Comparison of ENCODE assay signal across 18 mouse cellular contexts in genomic region chr10:70689346-70689745, GRCm38 (mm10). TPM values are rescaled to one million over a fixed set of nuclear protein-coding genes. Genes with fewer than 3 reads are reported as not detected.
"Had no signal": no experiment of that assay in that cellular context is flagged by ENCODE, and none has a peak within 500 bp of the region (broad histone marks: within the 10 kb centered on the region; RNA-seq: fewer than 3 reads in every experiment).

No protein-coding gene starts in this region.

- H3K9me3 ChIP-seq: liver, embryonic 15.5 days; lung, embryonic 15.5 days; neural tube, embryonic 12.5 days; stomach, embryonic 15.5 days had no signal

- ATAC-seq: liver, postnatal 0 days; lung, postnatal 0 days had no signal

- DNase-seq: liver, postnatal 0 days; lung, postnatal 36 days; right cerebral cortex, postnatal 14 days; thymus, adult 2 months; thymus, postnatal 25 days; thymus, postnatal 4 days had no signal

- H3K4me2 ChIP-seq: liver, embryonic 15.5 days; lung, embryonic 15.5 days; midbrain, embryonic 12.5 days; neural tube, embryonic 12.5 days; stomach, embryonic 15.5 days had no signal

- H3K36me3 ChIP-seq: liver, embryonic 15.5 days; lung, embryonic 15.5 days; midbrain, embryonic 12.5 days; neural tube, embryonic 12.5 days; stomach, embryonic 15.5 days had no signal

- H3K27ac ChIP-seq: liver, embryonic 15.5 days; lung, embryonic 15.5 days; macrophage; midbrain, embryonic 12.5 days; neural tube, embryonic 12.5 days; stomach, embryonic 15.5 days; stomach, postnatal 0 days had no signal

- H3K27me3 ChIP-seq: liver, embryonic 15.5 days; lung, embryonic 15.5 days; megakaryocyte, embryonic 14.5 days; midbrain, embryonic 12.5 days; neural tube, embryonic 12.5 days; stomach, embryonic 15.5 days had no signal

- H3K4me3 ChIP-seq: liver, embryonic 15.5 days; lung, embryonic 15.5 days; megakaryocyte, embryonic 14.5 days; midbrain, embryonic 12.5 days; neural tube, embryonic 12.5 days; stomach, embryonic 15.5 days had no signal

- H3K9ac ChIP-seq: liver, embryonic 15.5 days; liver, postnatal 0 days; lung, embryonic 15.5 days; midbrain, embryonic 12.5 days; neural tube, embryonic 12.5 days; stomach, embryonic 15.5 days had no signal

- H3K4me1 ChIP-seq: liver, embryonic 15.5 days; lung, embryonic 15.5 days; megakaryocyte, embryonic 14.5 days; stomach, embryonic 15.5 days had no signal

RNA-seq across cellular contexts. Expression of gene Phyhipl, which starts 33.6 kb away (rescaled TPM):
- total RNA-seq: megakaryocyte progenitor cell, adult 5-6 weeks; monocyte, adult 5-6 weeks had no signal
- polyA plus RNA-seq: macrophage; spleen, adult 2 months had no signal
